Mouse (Mus musculus) thymus, postnatal 36 days (tissue): ENCODE data around the gene Gm26920.
A peak's percentile ranks its signal among the peaks of the same experiment; 100 is the strongest.

Source experiments
- DNase-seq, 2 experiments: peaks; one replicate each; pipeline ENCODE4 v3.0.0; 2022; ENCODE audit warnings: mixed read lengths in 2 of 2

The Gm26920 gene

GRCm38 (mm10) chr7:30053591-30053990, 36.6 kb downstream of the Gm26920 start:
- no peak for DNase-seq

GRCm38 (mm10) chr7:30050882-30051548, 39.2 kb downstream of the Gm26920 start, which contains the start of gene Zfp14:
Gene Zfp14, minus strand, starts transcription at chr7:30051380.
- peak; percentile 90 to 91 for DNase-seq

DNA sequence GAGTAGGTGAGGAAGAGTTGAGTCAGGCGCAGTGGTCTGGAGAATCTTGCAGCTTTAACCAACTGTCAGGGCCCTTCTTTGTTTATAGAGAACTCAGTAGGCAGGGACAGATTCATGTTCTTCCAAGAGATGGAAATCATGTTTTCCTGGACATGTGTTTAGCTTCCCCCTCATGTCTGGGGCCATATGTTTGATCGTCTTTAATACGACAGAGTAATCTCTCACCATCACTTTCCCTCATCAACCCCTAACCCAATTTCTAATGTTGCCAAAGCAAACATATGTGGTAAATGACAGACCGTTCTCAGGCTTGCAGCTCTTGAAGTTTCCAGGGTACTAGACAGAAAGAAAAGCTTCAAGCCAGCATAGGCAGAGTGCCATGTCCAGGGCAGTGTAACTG, 42.1 kb downstream of the Gm26920 start:
- no peak for DNase-seq

DNA sequence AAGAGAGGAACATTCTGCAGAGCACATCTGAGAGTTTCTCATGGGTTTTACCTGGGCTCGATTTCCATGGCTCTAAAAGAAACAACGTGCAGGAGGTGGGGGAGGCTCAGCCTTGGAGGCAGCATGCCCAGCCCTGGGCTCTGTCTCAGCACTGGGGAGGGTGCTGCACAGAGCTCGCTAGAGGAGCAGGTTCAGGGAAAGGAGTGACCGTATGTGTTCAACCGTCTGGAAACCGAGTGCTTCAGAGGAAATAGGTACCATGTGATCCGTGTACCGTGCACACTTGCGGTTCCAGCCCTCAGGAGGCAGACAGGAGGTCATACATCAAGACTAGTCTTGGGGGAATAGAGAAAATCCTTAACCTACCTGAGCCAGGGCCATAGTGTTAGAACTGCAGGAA, 45.9 kb downstream of the Gm26920 start:
- DNase-seq, result no peak

DNA sequence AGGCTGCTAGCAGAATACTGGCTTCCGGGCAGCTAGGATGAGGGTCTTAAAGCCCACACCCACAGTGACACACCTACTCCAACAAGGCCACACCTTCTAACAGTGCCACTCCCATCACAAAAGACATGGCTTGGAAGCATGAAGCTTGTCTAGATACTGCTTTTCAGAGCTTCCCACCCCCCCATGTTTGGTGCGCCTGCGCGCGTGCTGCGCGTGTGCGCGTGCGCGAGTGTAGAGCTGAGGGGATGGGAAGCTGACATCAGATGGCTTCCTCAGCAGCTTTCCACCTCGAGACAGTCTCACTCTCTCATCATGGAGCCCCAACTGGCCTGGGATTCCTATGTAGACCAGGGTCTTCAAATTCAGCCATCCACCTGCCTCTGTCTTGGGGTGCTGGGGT, 55.9 kb downstream of the Gm26920 start:
- no peak for DNase-seq

- DNase-seq, result no peak
Observed at GRCm38 (mm10) chr7:30031379-30031778, 58.8 kb downstream of the Gm26920 start.

DNA sequence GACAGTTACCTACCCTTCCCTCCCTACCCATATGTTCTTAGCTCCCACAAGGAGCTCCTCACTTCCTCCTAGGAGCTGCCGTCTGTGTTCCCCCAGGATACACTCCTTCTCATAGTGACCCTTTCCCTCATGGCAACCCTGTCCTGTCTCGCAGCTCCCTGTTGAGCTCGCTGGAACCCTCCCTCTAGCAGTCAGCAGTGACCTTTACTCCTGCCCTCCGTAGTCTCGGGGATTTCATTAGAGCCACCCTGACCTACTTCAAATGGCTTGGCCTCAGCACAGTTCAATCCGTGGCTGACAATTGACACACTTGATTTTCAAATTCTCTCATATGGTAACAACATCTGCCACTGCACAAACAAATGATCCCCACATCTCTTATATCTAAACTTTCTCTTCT, 59.5 kb downstream of the Gm26920 start:
- DNase-seq, result no peak

- DNase-seq, result no peak
Observed at GRCm38 (mm10) chr7:30028572-30028971, 61.6 kb downstream of the Gm26920 start.

- no peak for DNase-seq
Observed at GRCm38 (mm10) chr7:30027331-30027730, 62.9 kb downstream of the Gm26920 start.

DNA sequence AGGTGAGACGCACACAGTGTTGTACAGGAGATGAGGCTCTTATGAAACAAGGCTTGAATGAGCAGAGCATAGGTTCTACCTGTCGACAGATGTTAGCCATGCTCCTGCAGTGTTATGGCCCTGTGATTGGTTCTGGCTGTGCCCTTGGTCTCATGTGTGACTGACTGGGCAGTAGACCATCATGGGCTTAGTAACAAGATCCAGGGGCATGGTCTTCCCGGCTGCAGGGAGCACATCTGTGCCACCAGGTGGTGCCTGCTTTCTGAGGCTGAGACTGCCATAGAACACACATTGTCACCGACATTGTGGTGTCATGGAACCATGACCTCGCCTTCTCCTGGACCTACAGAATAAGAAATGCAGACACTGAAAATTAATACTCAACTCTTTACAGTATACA, 64.9 kb downstream of the Gm26920 start:
- no peak for DNase-seq

- no peak for DNase-seq
Observed at GRCm38 (mm10) chr7:30023800-30024199, 66.4 kb downstream of the Gm26920 start.

GRCm38 (mm10) chr7:30023324-30023723, 66.9 kb downstream of the Gm26920 start:
- DNase-seq, result no peak

- DNase-seq, result no peak
Observed at GRCm38 (mm10) chr7:30019543-30019942, 70.7 kb downstream of the Gm26920 start.

- DNase-seq, result no peak
Observed at GRCm38 (mm10) chr7:30017226-30017625, 73.0 kb downstream of the Gm26920 start.

DNA sequence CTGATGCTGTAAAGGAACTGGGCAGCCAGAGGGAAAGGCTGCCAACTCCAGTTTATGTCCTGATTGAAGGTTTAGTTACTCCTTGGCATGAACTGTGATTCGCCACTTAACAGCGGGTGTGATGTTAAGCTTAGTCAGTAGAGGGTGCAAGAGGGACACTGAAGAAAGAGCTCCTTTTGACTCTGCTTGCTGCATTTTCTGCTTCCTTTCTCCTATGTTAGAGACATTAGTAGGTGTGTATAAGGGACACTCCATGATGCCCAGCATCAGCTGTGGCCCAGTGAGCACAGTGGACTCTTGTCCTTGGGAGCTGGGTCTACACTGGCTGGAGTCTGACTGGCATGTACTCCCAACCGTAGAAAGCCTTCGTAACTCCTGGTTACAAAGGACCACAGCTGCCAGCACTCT, 77.2 kb downstream of the Gm26920 start:
- peak; percentile 20 to 30 for DNase-seq

- no peak for DNase-seq
Observed at GRCm38 (mm10) chr7:30010551-30011195, 79.5 kb downstream of the Gm26920 start.

DNA sequence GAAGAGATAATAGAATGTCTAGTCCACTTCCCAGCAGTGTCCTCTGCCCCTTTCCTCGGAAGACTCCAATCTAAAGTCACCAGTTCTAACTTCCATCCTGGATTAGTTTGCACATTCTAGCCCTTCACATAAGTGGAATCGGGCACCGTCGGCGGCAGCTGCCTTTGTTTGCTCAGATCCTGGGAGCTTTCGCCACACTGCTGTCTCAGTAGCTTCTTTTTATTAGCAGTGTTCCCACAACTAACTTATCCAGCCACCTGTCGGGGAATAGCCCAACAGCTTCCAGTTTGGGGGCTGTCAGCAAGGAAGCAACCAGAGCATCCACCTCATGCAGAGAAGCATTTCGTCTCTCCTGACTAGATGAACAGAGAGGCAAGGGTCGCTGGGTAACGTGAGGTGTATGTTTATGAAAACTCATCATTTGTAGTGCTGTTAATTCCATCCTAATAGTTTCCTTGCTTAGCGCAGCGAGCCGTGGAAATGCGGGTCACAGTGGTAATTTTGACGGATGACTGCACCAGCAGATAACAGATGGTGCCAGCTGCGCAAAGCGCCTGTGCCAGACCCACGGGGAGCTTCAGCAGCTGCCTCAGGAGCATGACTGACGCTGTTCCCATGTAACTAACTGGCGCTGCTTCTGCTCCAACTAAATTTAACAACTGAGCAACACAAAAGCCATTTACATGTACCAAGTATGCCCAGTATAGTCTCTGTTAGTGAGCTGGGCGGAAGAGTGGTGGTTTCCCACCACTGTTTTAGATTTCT, 80.7 kb downstream of the Gm26920 start:
- DNase-seq, result no peak

DNA sequence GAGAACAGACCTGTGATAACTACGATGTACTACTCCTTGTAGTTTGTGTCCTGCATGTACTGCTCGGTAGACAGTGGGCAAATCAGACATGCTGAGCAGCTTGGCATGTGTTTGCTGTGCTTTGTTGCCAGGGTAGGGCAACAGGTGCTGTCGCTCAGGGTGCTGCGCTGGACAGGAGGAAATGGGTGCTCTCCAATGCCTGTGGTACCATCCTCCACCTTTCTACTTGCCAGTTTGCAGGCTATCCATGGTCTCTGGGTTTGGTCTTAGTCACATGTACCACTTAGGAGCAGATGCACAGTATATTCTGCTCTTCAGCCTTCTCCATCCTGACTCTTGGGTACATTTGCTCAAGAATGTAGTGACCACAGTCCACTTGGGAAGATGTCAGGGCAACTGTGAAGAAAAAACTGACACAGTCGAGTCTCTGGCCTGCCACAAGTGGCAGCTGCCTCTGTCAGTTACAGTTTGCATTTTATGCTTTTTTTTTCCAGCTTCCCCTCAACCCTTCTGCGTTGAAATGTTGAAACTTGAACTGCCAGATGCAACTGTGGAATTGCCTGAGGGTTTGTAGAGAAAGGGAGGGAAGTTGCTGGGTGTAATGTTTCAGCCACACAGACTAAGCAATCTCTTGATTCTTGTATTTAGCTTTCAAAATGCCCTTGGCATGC, 82.1 kb downstream of the Gm26920 start:
- DNase-seq, result no peak

- DNase-seq, result no peak
Observed at GRCm38 (mm10) chr7:30007601-30008000, 82.6 kb downstream of the Gm26920 start.
